In genomic region chr15:83148395-83148794, GRCm38 (mm10) we compare ENCODE assay signal across 8 mouse cellular contexts. TPM values are rescaled to one million over a fixed set of nuclear protein-coding genes. Genes with fewer than 3 reads are reported as not detected.
DNase-seq lines count a peak whose midpoint lies in the region; ATAC-seq and TF ChIP-seq lines count a peak whose summit lies in the region.

No protein-coding gene starts in this region.

- H3K79me2 ChIP-seq in MEL (ENCODE audit: control insufficient read depth, insufficient read depth, low read length, poor library complexity), result peaks cover 54% of the 10 kb centered on the region

- WGBS in heart, embryonic 16.5 days, result under 1% methylated on average over 21 of the region's 21 CpGs
- 3% methylated on average over 21 of the region's 21 CpGs for WGBS in forebrain, embryonic 13.5 days
- 2% methylated on average over 21 of the region's 21 CpGs for WGBS in liver, embryonic 15.5 days (ENCODE audit: insufficient replicate concordance)

- H3K9ac ChIP-seq in heart, embryonic 16.5 days (ENCODE audit: low read length), result peak overlapping the region; percentile 99
- peak overlapping the region; percentile 91 for H3K9ac ChIP-seq in MEL (ENCODE audit: control insufficient read depth, low read depth, low read length, poor library complexity, severe bottlenecking)
- peak overlapping the region; percentile 93 for H3K9ac ChIP-seq in forebrain, embryonic 13.5 days
- H3K9ac ChIP-seq in liver, embryonic 15.5 days, result peak overlapping the region; percentile 96

- peaks cover 10% of the 10 kb centered on the region for H3K36me3 ChIP-seq in heart, embryonic 16.5 days (ENCODE audit: control insufficient read depth, insufficient read depth)
- peaks cover 2 to 7% of the 10 kb centered on the region in 2 experiments for H3K36me3 ChIP-seq in MEL (ENCODE audit: control insufficient read depth in 1 of 2, insufficient read depth in 2 of 2, low read length in 2 of 2)
- peaks cover 29% of the 10 kb centered on the region for H3K36me3 ChIP-seq in forebrain, embryonic 13.5 days (ENCODE audit: poor library complexity, severe bottlenecking)
- peaks cover 34% of the 10 kb centered on the region for H3K36me3 ChIP-seq in liver, embryonic 15.5 days (replicated peaks)

- intact Hi-C loops in heart, postnatal 36 days (cut with DNase I), result no loop called here

- peak overlapping the region; percentile 98 for H3K4me3 ChIP-seq in heart, embryonic 16.5 days (ENCODE audit: low read length)
- H3K4me3 ChIP-seq in MEL (ENCODE audit: control insufficient read depth in 1 of 2, insufficient read depth in 1 of 2, low read depth in 2 of 2, low read length in 2 of 2), result peak overlapping the region; percentile 97 to 98
- H3K4me3 ChIP-seq in forebrain, embryonic 13.5 days, result peak overlapping the region; percentile 87
- H3K4me3 ChIP-seq in liver, embryonic 15.5 days (replicated peaks), result peak overlapping the region; percentile 72

- no peak for TF ChIP-seq EP300 in MEL (IDR thresholded peaks at IDR 0.05; ENCODE audit: low read depth in 1 of 2, low read length in 2 of 2)

- DNase-seq in heart, postnatal 36 days, result no peak
- DNase-seq in MEL (ENCODE audit: low read depth, low spot score), result peak; percentile 64
- no peak for DNase-seq in right cerebral cortex, postnatal 25 days
- DNase-seq in right cerebral cortex, adult 2 months (ENCODE audit: low spot score in 2 of 2), result no peak
- no peak for DNase-seq in layer of hippocampus, postnatal 36 days

- H3K4me1 ChIP-seq in heart, embryonic 16.5 days (ENCODE audit: control insufficient read depth, insufficient read depth, low read length), result peaks cover 13% of the 10 kb centered on the region
- H3K4me1 ChIP-seq in MEL (ENCODE audit: control insufficient read depth in 1 of 2, insufficient read depth in 2 of 2, low read length in 2 of 2), result peaks cover 0 to 16% of the 10 kb centered on the region in 2 experiments; a peak in 2 of 4 replicates
- H3K4me1 ChIP-seq in forebrain, embryonic 13.5 days, result peaks cover 23% of the 10 kb centered on the region
- H3K4me1 ChIP-seq in liver, embryonic 15.5 days (replicated peaks), result peaks cover 56% of the 10 kb centered on the region

- no peaks in the 10 kb centered on the region for H3K9me3 ChIP-seq in heart, embryonic 16.5 days (replicated peaks; ENCODE audit: control insufficient read depth, low read length)
- H3K9me3 ChIP-seq in MEL (replicated peaks; ENCODE audit: insufficient read depth, low read length), result no peaks in the 10 kb centered on the region
- H3K9me3 ChIP-seq in forebrain, embryonic 13.5 days (replicated peaks), result no peaks in the 10 kb centered on the region
- no peaks in the 10 kb centered on the region for H3K9me3 ChIP-seq in liver, embryonic 15.5 days (replicated peaks)

- no peak for TF ChIP-seq RAD21 in MEL (IDR thresholded peaks at IDR 0.05; ENCODE audit: low read depth, low read length)

- peak overlapping the region; percentile 99 for H3K27ac ChIP-seq in heart, embryonic 16.5 days (ENCODE audit: low read length)
- H3K27ac ChIP-seq in MEL (ENCODE audit: control insufficient read depth, low read depth, low read length), result peak overlapping the region; percentile 66
- H3K27ac ChIP-seq in forebrain, embryonic 13.5 days, result peak overlapping the region; percentile 97
- H3K27ac ChIP-seq in liver, embryonic 15.5 days (replicated peaks), result peak overlapping the region; percentile 97

- no peak for TF ChIP-seq POLR2A in MEL (IDR thresholded peaks at IDR 0.05; ENCODE audit: control insufficient read depth in 1 of 2, insufficient read depth in 1 of 2, low read depth in 1 of 2, low read length in 2 of 2, poor library complexity in 1 of 2)

- peak overlapping the region; percentile 82 for H3K4me2 ChIP-seq in heart, embryonic 16.5 days (ENCODE audit: low read depth, low read length)
- H3K4me2 ChIP-seq in forebrain, embryonic 13.5 days, result peak overlapping the region; percentile 95
- H3K4me2 ChIP-seq in liver, embryonic 15.5 days, result peak overlapping the region; percentile 73

- TF ChIP-seq CTCF in MEL (IDR thresholded peaks at IDR 0.05 in 2 of 3, conservative IDR thresholded peaks at IDR 0.05 in 1 of 3; ENCODE audit: control insufficient read depth in 1 of 3, insufficient read depth in 1 of 3, low read depth in 2 of 3, low read length in 3 of 3, poor library complexity in 1 of 3, severe bottlenecking in 1 of 3), result no peak

- no peaks in the 10 kb centered on the region for H3K27me3 ChIP-seq in heart, embryonic 16.5 days (ENCODE audit: control insufficient read depth, insufficient read depth, low read length)
- no peaks in the 10 kb centered on the region for H3K27me3 ChIP-seq in MEL (ENCODE audit: control insufficient read depth in 1 of 2, insufficient read depth in 2 of 2, low read length in 2 of 2)
- H3K27me3 ChIP-seq in forebrain, embryonic 13.5 days, result no peaks in the 10 kb centered on the region
- H3K27me3 ChIP-seq in liver, embryonic 15.5 days, result no peaks in the 10 kb centered on the region

- ATAC-seq in heart, embryonic 16.5 days (replicated peaks; ENCODE audit: extremely low read depth, insufficient read depth, low FRiP score), result no peak
- no peak for ATAC-seq in forebrain, embryonic 13.5 days
- no peak for ATAC-seq in liver, embryonic 15.5 days (ENCODE audit: insufficient read depth)

TF ChIP-seq in MEL, 35 proteins besides CTCF, POLR2A, EP300 and RAD21:
- TF ChIP-seq E2F4 (IDR thresholded peaks at IDR 0.05; ENCODE audit: borderline replicate concordance, low read depth, low read length) (no peak), GATA1 (IDR thresholded peaks at IDR 0.05; ENCODE audit: low read depth, low read length) (no peak), USF2 (IDR thresholded peaks at IDR 0.05; ENCODE audit: borderline replicate concordance in 1 of 2, insufficient read depth in 1 of 2, low read depth in 1 of 2, low read length in 2 of 2) (no peak), CHD1 (IDR thresholded peaks at IDR 0.05; ENCODE audit: low read depth, low read length) (peak; percentile 92; the same call in 1 of the 2 replicates), MXI1 (IDR thresholded peaks at IDR 0.05; ENCODE audit: low read depth, low read length) (peak; percentile 42; the same call in 1 of the 2 replicates), SIN3A (IDR thresholded peaks at IDR 0.05; ENCODE audit: low read length) (peak; percentile 24; the same call in 1 of the 2 replicates), ZMIZ1 (IDR thresholded peaks at IDR 0.05; ENCODE audit: low read depth, low read length) (no peak), SMC3 (IDR thresholded peaks at IDR 0.05; ENCODE audit: low read depth, low read length) (no peak), ZKSCAN1 (IDR thresholded peaks at IDR 0.05; ENCODE audit: low read depth, low read length) (no peak), BHLHE40 (IDR thresholded peaks at IDR 0.05; ENCODE audit: borderline replicate concordance, low read depth, low read length) (no peak), HCFC1 (IDR thresholded peaks at IDR 0.05; ENCODE audit: low read depth, low read length) (no peak), TCF12 (IDR thresholded peaks at IDR 0.05; ENCODE audit: low read depth, low read length) (peak; percentile 11; the same call in 1 of the 2 replicates), MAX (IDR thresholded peaks at IDR 0.05; ENCODE audit: low read length) (peak; percentile 25; the same call in 1 of the 2 replicates)

RNA-seq across cellular contexts. Expression of gene Poldip3, which starts 0.8 kb away (rescaled TPM):
- 75.9 and 79.0 TPM in 2 replicates for polyA plus RNA-seq in heart, embryonic 16.5 days (2015; fragmentation: Nextera tagmentation; extraction: Ambion mirVana)
- total RNA-seq in heart, postnatal 36 days (2021), result 10 to 100 TPM; 26.6 to 29.1 TPM
- total RNA-seq in MEL (2012; rRNA removed), result 104 and 113 TPM in 2 replicates
- 100 to 1,000 TPM in 1 of 2 experiments, not detected in 1; 123 TPM for polyA plus RNA-seq in MEL (2012; ENCODE audit: insufficient read depth in 1 of 2, insufficient read length in 2 of 2, low read depth in 1 of 2, low replicate concordance in 2 of 2, missing spikeins in 1 of 2)
- 155 and 168 TPM in 2 replicates for polyA plus RNA-seq in forebrain, embryonic 13.5 days (2015; fragmentation: Nextera tagmentation; extraction: Ambion mirVana)
- polyA plus RNA-seq in liver, embryonic 15.5 days (2015; fragmentation: Nextera tagmentation; extraction: Ambion mirVana), result 55.5 and 61.3 TPM in 2 replicates
- total RNA-seq in layer of hippocampus, postnatal 36 days (2021), result 10 to 100 TPM; 81.4 to 92.1 TPM

RNA-seq across cellular contexts. Expression of gene Cyb5r3, which starts 24.0 kb away (rescaled TPM):
- 146 and 155 TPM in 2 replicates for polyA plus RNA-seq in heart, embryonic 16.5 days (2015; fragmentation: Nextera tagmentation; extraction: Ambion mirVana)
- 10 to 100 TPM; 88.0 to 94.8 TPM for total RNA-seq in heart, postnatal 36 days (2021)
- total RNA-seq in MEL (2012; rRNA removed), result 20.8 and 22.6 TPM in 2 replicates
- polyA plus RNA-seq in MEL (2012; ENCODE audit: insufficient read depth in 1 of 2, insufficient read length in 2 of 2, low read depth in 1 of 2, low replicate concordance in 2 of 2, missing spikeins in 1 of 2), result 10 to 100 TPM in 1 of 2 experiments, not detected in 1; 67.0 TPM
- 99.0 and 107 TPM in 2 replicates for polyA plus RNA-seq in forebrain, embryonic 13.5 days (2015; fragmentation: Nextera tagmentation; extraction: Ambion mirVana)
- polyA plus RNA-seq in liver, embryonic 15.5 days (2015; fragmentation: Nextera tagmentation; extraction: Ambion mirVana), result 143 and 165 TPM in 2 replicates
- 10 to 100 TPM; 59.0 to 60.0 TPM for total RNA-seq in layer of hippocampus, postnatal 36 days (2021)

RNA-seq across cellular contexts. Expression of gene Rrp7a, which starts 25.8 kb away (rescaled TPM):
- polyA plus RNA-seq in heart, embryonic 16.5 days (2015; fragmentation: Nextera tagmentation; extraction: Ambion mirVana), result 43.3 and 47.3 TPM in 2 replicates
- total RNA-seq in heart, postnatal 36 days (2021), result 10 to 100 TPM; 42.3 to 42.8 TPM
- total RNA-seq in MEL (2012; rRNA removed), result 134 and 155 TPM in 2 replicates
- 100 to 1,000 TPM; 283 to 483 TPM for polyA plus RNA-seq in MEL (2012; ENCODE audit: insufficient read depth in 1 of 2, insufficient read length in 2 of 2, low read depth in 1 of 2, low replicate concordance in 2 of 2, missing spikeins in 1 of 2)
- polyA plus RNA-seq in forebrain, embryonic 13.5 days (2015; fragmentation: Nextera tagmentation; extraction: Ambion mirVana), result 64.2 and 77.1 TPM in 2 replicates
- 22.0 and 25.7 TPM in 2 replicates for polyA plus RNA-seq in liver, embryonic 15.5 days (2015; fragmentation: Nextera tagmentation; extraction: Ambion mirVana)
- total RNA-seq in layer of hippocampus, postnatal 36 days (2021), result 100 to 1,000 TPM; 150 to 152 TPM

RNA-seq across cellular contexts. Expression of gene Serhl, which starts 59.1 kb away (rescaled TPM):
- 77.1 and 80.5 TPM in 2 replicates for polyA plus RNA-seq in heart, embryonic 16.5 days (2015; fragmentation: Nextera tagmentation; extraction: Ambion mirVana)
- 10 to 100 TPM; 43.6 to 46.5 TPM for total RNA-seq in heart, postnatal 36 days (2021)
- total RNA-seq in MEL (2012; rRNA removed), result 19.5 and 19.6 TPM in 2 replicates
- 10 to 100 TPM in 1 of 2 experiments, not detected in 1; 57.3 TPM for polyA plus RNA-seq in MEL (2012; ENCODE audit: insufficient read depth in 1 of 2, insufficient read length in 2 of 2, low read depth in 1 of 2, low replicate concordance in 2 of 2, missing spikeins in 1 of 2)
- 35.4 and 36.9 TPM in 2 replicates for polyA plus RNA-seq in forebrain, embryonic 13.5 days (2015; fragmentation: Nextera tagmentation; extraction: Ambion mirVana)
- polyA plus RNA-seq in liver, embryonic 15.5 days (2015; fragmentation: Nextera tagmentation; extraction: Ambion mirVana), result 16.0 TPM in 2 replicates
- 10 to 100 TPM in 1 of 2 experiments, 1 to 10 TPM in 1; 9.3 to 10.1 TPM for total RNA-seq in layer of hippocampus, postnatal 36 days (2021)
